Mouse (Mus musculus): ENCODE data around the gene Sbf1.

GRCm38 (mm10) chr15:89300180-89300579, 14.9 kb downstream of the Sbf1 start:
- TF ChIP-seq CTCF (IDR thresholded peaks at IDR 0.05; ENCODE audit: low read depth, low read length) (no peak), POLR2AphosphoS5 (IDR thresholded peaks at IDR 0.05; ENCODE audit: insufficient replicate concordance, low read depth, low read length) (no peak)

Data from G1E (cell line).